Mouse (Mus musculus) monocyte, adult 5-6 weeks (primary cell): ENCODE measurements around the gene Olfr1033. TPM values are rescaled to one million over a fixed set of nuclear protein-coding genes. Genes with fewer than 3 reads are reported as not detected.
"Not testable (repeated sequence)": the region's sequence is repeated elsewhere in the genome, so short reads cannot be mapped to it uniquely, and the experiment has no call there.

Experiments
- ATAC-seq: fragments of 153-309, 156-312 bp; replicated peaks from 2 replicates; pipeline ENCODE4 v1.8.0; 2017; ENCODE audit warnings: mild to moderate bottlenecking; ENCODE audit not compliant: low TSS enrichment, insufficient number of reproducible peaks, severe bottlenecking, poor library complexity, low FRiP score
- total RNA-seq: library from RNA; stranded (forward); fragments of 200-1000, 200-491, 200-594 nt; gene quantifications from 3 replicates; pipeline ENCODE4 v1.2.3, GENCODE M21; 2017

The Olfr1033 gene
- total RNA-seq: 0.19 to 0.39 TPM in 2 of 3 replicates, not detected in the other

GRCm38 (mm10) chr2:86020406-86020805, at the start of gene Olfr1033:
Gene Olfr1033, plus strand, starts transcription at chr2:86020633.
- not testable (repeated sequence) for ATAC-seq

- no peak for ATAC-seq
Measured at GRCm38 (mm10) chr2:85973595-85973994, 46.8 kb upstream of the Olfr1033 start, which contains the start of gene Olfr1029. Gene Olfr1029, plus strand, starts transcription at chr2:85973895.

- no peak for ATAC-seq
Measured at GRCm38 (mm10) chr2:85978976-85979375, 41.5 kb upstream of the Olfr1033 start, which contains the start of gene Olfr1030. Gene Olfr1030, plus strand, starts transcription at chr2:85979276.

- no peak for ATAC-seq
Measured at GRCm38 (mm10) chr2:85990004-85990403, 30.4 kb upstream of the Olfr1033 start, which contains the start of gene Olfr1031. Gene Olfr1031, plus strand, starts transcription at chr2:85990304.

GRCm38 (mm10) chr2:86005240-86005639, 15.2 kb upstream of the Olfr1033 start, which contains the start of gene Olfr1032:
Gene Olfr1032, plus strand, starts transcription at chr2:86005540.
- ATAC-seq: no peak

- not testable (repeated sequence) for ATAC-seq
Measured at GRCm38 (mm10) chr2:86021518-86021917, 1.1 kb downstream of the Olfr1033 start.

- ATAC-seq: no peak
Measured at GRCm38 (mm10) chr2:86045561-86045960, 25.1 kb downstream of the Olfr1033 start, which contains the start of gene Olfr1034. Gene Olfr1034, plus strand, starts transcription at chr2:86045861.

GRCm38 (mm10) chr2:86050777-86051176, 30.3 kb downstream of the Olfr1033 start:
- ATAC-seq: not testable (repeated sequence)

GRCm38 (mm10) chr2:86063766-86064165, 43.3 kb downstream of the Olfr1033 start:
- ATAC-seq: not testable (repeated sequence)

- no peak for ATAC-seq
Measured at GRCm38 (mm10) chr2:86070189-86070588, 49.8 kb downstream of the Olfr1033 start.

GRCm38 (mm10) chr2:86073692-86074091, 53.3 kb downstream of the Olfr1033 start, which contains the start of gene Olfr1036:
Gene Olfr1036, plus strand, starts transcription at chr2:86073992.
- ATAC-seq: not testable (repeated sequence)

- not testable (repeated sequence) for ATAC-seq
Measured at GRCm38 (mm10) chr2:86080478-86080877, 60.0 kb downstream of the Olfr1033 start.

- ATAC-seq: no peak
Measured at GRCm38 (mm10) chr2:86087285-86087684, 66.9 kb downstream of the Olfr1033 start, which contains the start of gene Olfr1037. Gene Olfr1037, minus strand, starts transcription at chr2:86087385.

Other genes with a start within 250 kb of the Olfr1033 start
- gene Olfr1014, start 247.9 kb upstream of the Olfr1033 start, total RNA-seq: not detected in 3 replicates
- not detected in 3 replicates for gene Olfr1015, start 238.6 kb upstream of the Olfr1033 start, total RNA-seq
- gene Olfr1016, start 218.1 kb upstream of the Olfr1033 start, total RNA-seq: not detected in 3 replicates
- gene Olfr1018, start 202.2 kb upstream of the Olfr1033 start, total RNA-seq: 0.43 TPM in 1 of 3 replicates, not detected in the others
- not detected in 3 replicates for gene Olfr1019, start 175.2 kb upstream of the Olfr1033 start, total RNA-seq
- not detected in 3 replicates for gene Olfr1020, start 173.6 kb upstream of the Olfr1033 start, total RNA-seq
- gene Olfr1022, start 152.0 kb upstream of the Olfr1033 start, total RNA-seq: not detected in 3 replicates
- gene Olfr1023, start 135.0 kb upstream of the Olfr1033 start, total RNA-seq: not detected in 3 replicates
- gene Olfr1024, start 115.6 kb upstream of the Olfr1033 start, total RNA-seq: not detected in 3 replicates
- 0.11 TPM in 1 of 3 replicates, not detected in the others for gene Olfr1025-ps1, start 105.4 kb upstream of the Olfr1033 start, total RNA-seq
- not detected in 3 replicates for gene Olfr1026, start 99.1 kb upstream of the Olfr1033 start, total RNA-seq
- not detected in 3 replicates for gene Olfr1028, start 70.2 kb upstream of the Olfr1033 start, total RNA-seq
- not detected in 3 replicates for gene Olfr1029, start 46.7 kb upstream of the Olfr1033 start, total RNA-seq
- gene Olfr1030, start 41.4 kb upstream of the Olfr1033 start, total RNA-seq: not detected in 3 replicates
- gene Olfr1031, start 30.3 kb upstream of the Olfr1033 start, total RNA-seq: not detected in 3 replicates
- not detected in 3 replicates for gene Olfr1032, start 15.1 kb upstream of the Olfr1033 start, total RNA-seq
- not detected in 3 replicates for gene Olfr1034, start 25.2 kb downstream of the Olfr1033 start, total RNA-seq
- gene Olfr1036, start 53.4 kb downstream of the Olfr1033 start, total RNA-seq: not detected in 3 replicates
- gene Olfr1037, start 66.8 kb downstream of the Olfr1033 start, total RNA-seq: not detected in 3 replicates
- gene Olfr1039, start 115.3 kb downstream of the Olfr1033 start, total RNA-seq: not detected in 3 replicates
- gene Olfr1040, start 126.1 kb downstream of the Olfr1033 start, total RNA-seq: not detected in 3 replicates
- gene Olfr1042, start 141.2 kb downstream of the Olfr1033 start, total RNA-seq: not detected in 3 replicates
- gene Olfr1043, start 146.9 kb downstream of the Olfr1033 start, total RNA-seq: not detected in 3 replicates
- not detected in 3 replicates for gene Olfr1044, start 157.2 kb downstream of the Olfr1033 start, total RNA-seq
- not detected in 3 replicates for gene Olfr52, start 165.1 kb downstream of the Olfr1033 start, total RNA-seq
- gene Olfr1045, start 182.4 kb downstream of the Olfr1033 start, total RNA-seq: not detected in 3 replicates
- not detected in 3 replicates for gene Olfr1046, start 198.7 kb downstream of the Olfr1033 start, total RNA-seq
- gene Olfr1047, start 210.8 kb downstream of the Olfr1033 start, total RNA-seq: not detected in 3 replicates
- gene Olfr1048, start 219.7 kb downstream of the Olfr1033 start, total RNA-seq: not detected in 3 replicates
- not detected in 3 replicates for gene Olfr1049, start 237.7 kb downstream of the Olfr1033 start, total RNA-seq